Mouse (Mus musculus): ENCODE measurements around the gene Dlx6. TPM values are rescaled to one million over a fixed set of nuclear protein-coding genes. Genes with fewer than 3 reads are reported as not detected.

Dlx6 gene
- total RNA-seq, 2 experiments from 2014 or later = not detected

GRCm38 (mm10) chr6:6875676-6876075, 12.5 kb downstream of the Dlx6 start:
- ATAC-seq (ENCODE audit: poor library complexity, severe bottlenecking) = no peak

GRCm38 (mm10) chr6:6876231-6876630, 13.1 kb downstream of the Dlx6 start:
- no peak for ATAC-seq (ENCODE audit: poor library complexity, severe bottlenecking)

- ATAC-seq (ENCODE audit: poor library complexity, severe bottlenecking) = no peak
Observed at GRCm38 (mm10) chr6:6876731-6877130, 13.6 kb downstream of the Dlx6 start.

- ATAC-seq (ENCODE audit: poor library complexity, severe bottlenecking) = no peak
Observed at GRCm38 (mm10) chr6:6877346-6877910, 14.3 kb downstream of the Dlx6 start.

- ATAC-seq (ENCODE audit: poor library complexity, severe bottlenecking) = no peak
Observed at GRCm38 (mm10) chr6:6877981-6878840, 15.1 kb downstream of the Dlx6 start.

- no peak for ATAC-seq (ENCODE audit: poor library complexity, severe bottlenecking)
Observed at GRCm38 (mm10) chr6:6878841-6879291, 15.7 kb downstream of the Dlx6 start.

GRCm38 (mm10) chr6:6879371-6880325, 16.5 kb downstream of the Dlx6 start:
- no peak for ATAC-seq (ENCODE audit: poor library complexity, severe bottlenecking)

GRCm38 (mm10) chr6:6880361-6881114, 17.4 kb downstream of the Dlx6 start:
- ATAC-seq (ENCODE audit: poor library complexity, severe bottlenecking) = no peak

GRCm38 (mm10) chr6:6881115-6881637, 18.0 kb downstream of the Dlx6 start:
- no peak for ATAC-seq (ENCODE audit: poor library complexity, severe bottlenecking)

GRCm38 (mm10) chr6:6881638-6882190, 18.6 kb downstream of the Dlx6 start, which contains the start of gene Dlx5:
TSS of gene Dlx5 (minus strand) at chr6:6882085.
- ATAC-seq (ENCODE audit: poor library complexity, severe bottlenecking) = no peak

GRCm38 (mm10) chr6:6882266-6882797, 19.2 kb downstream of the Dlx6 start:
- no peak for ATAC-seq (ENCODE audit: poor library complexity, severe bottlenecking)

GRCm38 (mm10) chr6:6884897-6885296, 21.8 kb downstream of the Dlx6 start:
- no peak for ATAC-seq (ENCODE audit: poor library complexity, severe bottlenecking)

- ATAC-seq (ENCODE audit: poor library complexity, severe bottlenecking) = no peak
Observed at GRCm38 (mm10) chr6:6886225-6886624, 23.1 kb downstream of the Dlx6 start.

- no peak for ATAC-seq (ENCODE audit: poor library complexity, severe bottlenecking)
Observed at GRCm38 (mm10) chr6:6890047-6890446, 26.9 kb downstream of the Dlx6 start.

- no peak for ATAC-seq (ENCODE audit: poor library complexity, severe bottlenecking)
Observed at GRCm38 (mm10) chr6:6909586-6909985, 46.5 kb downstream of the Dlx6 start.

GRCm38 (mm10) chr6:6914304-6914703, 51.2 kb downstream of the Dlx6 start:
- no peak for ATAC-seq (ENCODE audit: poor library complexity, severe bottlenecking)

GRCm38 (mm10) chr6:6914849-6915525, 51.9 kb downstream of the Dlx6 start:
- peak; percentile 30; the same call in 1 of the 2 replicates for ATAC-seq (ENCODE audit: poor library complexity, severe bottlenecking)

GRCm38 (mm10) chr6:6915526-6915915, 52.4 kb downstream of the Dlx6 start:
- ATAC-seq (ENCODE audit: poor library complexity, severe bottlenecking) = peak; percentile 35

- ATAC-seq (ENCODE audit: poor library complexity, severe bottlenecking) = no peak
Observed at GRCm38 (mm10) chr6:6917334-6917733, 54.2 kb downstream of the Dlx6 start.
